ENCODE assay signal across 8 mouse cellular contexts in the genomic region with DNA sequence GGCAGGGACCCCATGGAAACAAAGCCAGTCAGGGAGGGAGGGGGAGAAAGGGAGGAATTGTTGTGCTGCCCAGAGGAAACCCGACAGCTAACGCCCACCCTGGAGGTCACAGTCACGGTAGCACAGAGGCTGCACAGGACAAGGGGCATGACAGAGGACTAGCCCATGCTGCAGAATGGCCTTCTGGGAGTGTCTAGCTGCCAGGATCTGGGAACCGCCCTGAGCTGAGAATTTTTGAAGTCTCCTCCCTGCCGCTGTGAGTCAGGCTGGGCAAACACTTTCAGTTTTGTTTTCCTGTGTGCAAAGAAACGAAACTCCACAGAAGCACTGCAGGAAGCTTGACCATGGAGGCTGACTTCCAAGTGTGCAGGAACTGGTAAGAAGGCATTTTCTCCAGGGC. TPM values are rescaled to one million over a fixed set of nuclear protein-coding genes. Genes with fewer than 3 reads are reported as not detected.
DNase-seq lines count a peak whose midpoint lies in the region; ATAC-seq and TF ChIP-seq lines count a peak whose summit lies in the region.
"Had no signal": no experiment of that assay in that cellular context is flagged by ENCODE, and none has a peak within 500 bp of the region (broad histone marks: within the 10 kb centered on the region; RNA-seq: fewer than 3 reads in every experiment).

Gene Xaf1 (plus strand): TSS at position 296 of the 400 bp plus-strand sequence.

- 0 out of 2 replicates have a peak within 1 kb of the TSS, but pooled peaks have one; percentile 3 for H3K9ac ChIP-seq in limb, embryonic 14.5 days (ENCODE audit: low read depth, low read length, severe bottlenecking)
- H3K9ac ChIP-seq: midbrain, embryonic 12.5 days had no signal

- no peaks in the 10 kb centered on the region for H3K79me2 ChIP-seq in myocyte (ENCODE audit: control insufficient read depth, insufficient read depth)

- peak; percentile 97 for ATAC-seq in CD4-positive, CD25-positive, alpha-beta regulatory T cell, adult 4 months
- ATAC-seq in erythroblast, adult 5-6 weeks (replicated peaks; ENCODE audit: low FRiP score, poor library complexity, severe bottlenecking), result peak; percentile 90
- ATAC-seq in limb, embryonic 14.5 days (ENCODE audit: low FRiP score, low read depth), result no peak

- WGBS in limb, embryonic 14.5 days, result 31% methylated on average over 6 of the region's 6 CpGs

- H3K36me3 ChIP-seq in limb, embryonic 14.5 days (ENCODE audit: control insufficient read depth, insufficient read depth, low read length), result no peaks in the 10 kb centered on the region
- no peaks in the 10 kb centered on the region for H3K36me3 ChIP-seq in myocyte (ENCODE audit: control insufficient read depth, insufficient read depth)
- H3K36me3 ChIP-seq: midbrain, embryonic 12.5 days had no signal

- H3K4me3 ChIP-seq in limb, embryonic 14.5 days (replicated peaks; ENCODE audit: low read length), result no peak within 1 kb of the TSS
- H3K4me3 ChIP-seq in myocyte, result peak within 1 kb of the TSS; percentile 10
- H3K4me3 ChIP-seq: midbrain, embryonic 12.5 days had no signal

- H3K4me2 ChIP-seq in limb, embryonic 14.5 days (replicated peaks; ENCODE audit: low read depth, low read length, severe bottlenecking), result no peak within 1 kb of the TSS
- H3K4me2 ChIP-seq in myocyte (ENCODE audit: low read depth), result peak within 1 kb of the TSS; percentile 96
- H3K4me2 ChIP-seq: midbrain, embryonic 12.5 days had no signal

- DNase-seq in Muller cell, postnatal 12 days (ENCODE audit: inconsistent ontology term), result peak; percentile 79
- DNase-seq in heart, postnatal 25 days (ENCODE audit: low spot score), result peak; percentile 72
- DNase-seq in limb, embryonic 14.5 days (ENCODE audit: low spot score), result no peak
- DNase-seq in thymus, postnatal 0 days (ENCODE audit: low spot score), result peak; percentile 48

- H3K9me3 ChIP-seq in limb, embryonic 14.5 days (ENCODE audit: control insufficient read depth, low read length), result no peaks in the 10 kb centered on the region
- H3K9me3 ChIP-seq: midbrain, embryonic 12.5 days had no signal

- H3ac ChIP-seq in myocyte (ENCODE audit: control insufficient read depth, insufficient read length), result no peak within 1 kb of the TSS

- intact Hi-C loops in heart, postnatal 25 days (cut with DNase I), result no loop called here

- no peak within 1 kb of the TSS for H3K27ac ChIP-seq in limb, embryonic 14.5 days (replicated peaks; ENCODE audit: low read depth, low read length)
- H3K27ac ChIP-seq: midbrain, embryonic 12.5 days had no signal

- no peak for TF ChIP-seq POLR2A in limb, embryonic 14.5 days (IDR thresholded peaks at IDR 0.05; ENCODE audit: borderline replicate concordance, extremely low read depth, insufficient read depth, insufficient read length)
- peak; percentile 54 for TF ChIP-seq POLR2A in myocyte (IDR thresholded peaks at IDR 0.05; ENCODE audit: insufficient read length, low read depth)

- no peaks in the 10 kb centered on the region for H3K4me1 ChIP-seq in limb, embryonic 14.5 days (ENCODE audit: control insufficient read depth, insufficient read depth, low read length)

- H3K27me3 ChIP-seq in limb, embryonic 14.5 days (ENCODE audit: control insufficient read depth, insufficient read depth, low read length), result no peaks in the 10 kb centered on the region
- H3K27me3 ChIP-seq in myocyte (ENCODE audit: control insufficient read depth, insufficient read depth, insufficient read length), result no peaks in the 10 kb centered on the region
- H3K27me3 ChIP-seq: midbrain, embryonic 12.5 days had no signal

TF ChIP-seq in myocyte, 11 proteins besides CTCF, POLR2A, EP300 and RAD21:
- TF ChIP-seq TCF12 (IDR thresholded peaks at IDR 0.05; ENCODE audit: insufficient read depth, poor library complexity, severe bottlenecking), result no peak
- no peak for TF ChIP-seq USF1 (IDR thresholded peaks at IDR 0.05; ENCODE audit: low read depth)

RNA-seq across cellular contexts. Expression of gene Xaf1, which starts in this region (rescaled TPM):
- polyA plus RNA-seq in CD4-positive, CD25-positive, alpha-beta regulatory T cell, adult 4 months (2017; shearing (Covaris generic)), result 100 to 1,000 TPM in 1 of 2 experiments, 10 to 100 TPM in 1; 97.3 to 116 TPM
- 33.0 and 122 TPM in 2 replicates for total RNA-seq in erythroblast, adult 5-6 weeks (2015; ENCODE audit: low replicate concordance)
- 48.7 and 64.9 TPM in 2 replicates for total RNA-seq in erythroblast, adult 5-6 weeks (2017; ENCODE audit: low replicate concordance)
- total RNA-seq in heart, postnatal 25 days (2021), result 10 to 100 TPM; 10.7 to 12.0 TPM
- 1.1 and 2.9 TPM in 2 replicates for polyA plus RNA-seq in limb, embryonic 14.5 days (2012; rRNA removed)
- polyA plus RNA-seq in limb, embryonic 14.5 days (2014; fragmentation: Nextera tagmentation; extraction: Ambion mirVana), result 1.9 and 2.0 TPM in 2 replicates
- polyA plus RNA-seq in myocyte (2012; fragmentation: generic; extraction: Trizol), result 5.9 TPM
- polyA plus RNA-seq in thymus, postnatal 0 days (2015; fragmentation: Nextera tagmentation; extraction: Ambion mirVana), result 65.3 and 68.3 TPM in 2 replicates
